Mouse (Mus musculus) c-Kit-negative CD71-positive TER-119-positive erythroid progenitor cells, embryonic 14.5 days (primary cell): Measurements from ENCODE around the gene Abce1.
"Not testable (repeated sequence)": the region's sequence is repeated elsewhere in the genome, so short reads cannot be mapped to it uniquely, and the experiment has no call there.

Experiments used
- DNase-seq: peaks from one replicate; pipeline ENCODE4 v3.0.0-alpha.2; 2013; ENCODE audit warnings: low read depth, low spot score

Gene Abce1

DNA sequence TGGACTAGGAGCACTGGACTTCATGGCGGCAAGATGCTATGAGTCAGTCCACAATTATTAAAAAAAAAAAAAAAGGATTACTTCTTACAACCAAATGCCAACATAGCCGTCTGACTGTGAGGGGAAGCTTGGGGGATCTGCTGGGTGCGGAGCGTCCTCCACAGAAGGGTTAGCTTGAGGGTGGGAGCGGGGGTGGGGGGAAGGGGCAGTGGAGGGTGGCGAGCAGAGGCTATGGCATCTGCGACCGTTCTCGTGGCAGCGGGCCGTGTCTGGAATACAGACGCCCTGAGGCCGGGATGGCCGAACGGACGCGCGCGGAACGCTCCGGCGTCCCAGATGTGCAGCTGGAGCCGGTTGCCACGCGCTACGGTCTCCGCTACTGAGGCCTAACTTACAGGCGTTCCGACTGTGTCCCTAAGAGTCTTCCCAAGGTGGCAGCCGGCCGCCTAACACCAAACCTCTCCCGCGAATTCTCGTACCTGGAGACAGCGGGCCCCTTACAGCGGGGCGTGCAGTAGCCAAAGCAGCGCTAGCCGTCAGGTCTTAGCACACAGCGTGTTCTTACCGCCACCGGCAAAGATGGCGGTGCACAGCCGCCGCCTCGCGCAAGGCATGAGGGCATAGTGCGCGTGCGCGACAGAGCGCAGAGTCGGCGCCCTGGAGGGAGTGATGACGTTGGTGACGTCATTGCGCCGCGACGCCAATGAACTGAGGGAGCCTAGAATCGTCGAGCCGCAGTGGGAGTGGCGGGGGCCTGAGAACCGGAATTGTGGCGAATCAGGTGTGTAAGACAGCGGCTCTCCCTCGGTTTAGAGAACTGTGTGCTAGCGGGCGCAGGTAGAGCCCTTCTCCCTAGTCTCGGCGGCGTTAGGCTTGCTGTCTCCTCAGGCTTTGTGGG, at the start of gene Abce1, which contains the start of gene Anapc10:
Abce1 (minus strand) TSS at position 677 of the 898 bp plus-strand sequence.
Anapc10 (plus strand) TSS at position 757 of the 898 bp plus-strand sequence.
- DNase-seq = peak; percentile 100

DNA sequence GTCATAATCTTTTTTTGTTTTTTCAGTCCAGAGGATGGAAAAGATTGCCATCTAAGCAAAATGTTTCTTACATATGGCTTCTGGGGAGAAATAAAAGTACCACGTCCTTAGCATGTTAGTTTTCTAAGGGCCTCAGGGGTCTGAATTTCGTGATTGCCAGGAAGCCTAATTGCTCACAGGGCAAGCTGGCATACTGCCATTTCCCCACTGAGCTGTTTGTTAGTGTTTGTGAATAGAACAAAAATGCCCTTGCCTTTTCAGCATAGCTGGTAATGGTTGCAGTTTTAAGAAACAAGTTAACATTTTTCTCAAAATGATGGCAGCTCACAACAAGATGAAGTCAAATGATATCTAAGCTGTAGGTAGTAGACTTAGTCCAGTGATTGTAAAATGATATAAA, 38.8 kb upstream of the Abce1 start:
- DNase-seq = no peak

DNA sequence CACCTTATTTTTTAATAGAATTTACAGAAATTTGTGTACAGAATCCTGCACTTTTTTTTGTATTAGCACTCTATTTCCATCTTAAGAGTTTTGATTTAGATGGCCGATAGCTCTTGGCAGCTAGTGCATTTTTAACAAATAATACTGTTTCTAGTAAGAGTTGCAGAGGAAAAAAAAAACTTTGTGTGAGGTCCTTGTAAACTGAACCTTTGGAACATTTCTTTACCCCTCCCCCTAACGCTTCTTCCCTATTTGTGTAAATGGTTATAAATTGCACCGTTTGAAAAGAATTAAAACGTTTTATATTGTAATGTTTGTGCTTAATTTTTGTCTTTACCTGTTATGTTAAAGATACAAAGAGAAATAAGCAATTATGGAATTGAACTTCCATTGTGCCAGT, 37.1 kb upstream of the Abce1 start:
- DNase-seq = no peak

GRCm38 (mm10) chr8:79748171-79748570, 36.6 kb upstream of the Abce1 start:
- no peak for DNase-seq

DNA sequence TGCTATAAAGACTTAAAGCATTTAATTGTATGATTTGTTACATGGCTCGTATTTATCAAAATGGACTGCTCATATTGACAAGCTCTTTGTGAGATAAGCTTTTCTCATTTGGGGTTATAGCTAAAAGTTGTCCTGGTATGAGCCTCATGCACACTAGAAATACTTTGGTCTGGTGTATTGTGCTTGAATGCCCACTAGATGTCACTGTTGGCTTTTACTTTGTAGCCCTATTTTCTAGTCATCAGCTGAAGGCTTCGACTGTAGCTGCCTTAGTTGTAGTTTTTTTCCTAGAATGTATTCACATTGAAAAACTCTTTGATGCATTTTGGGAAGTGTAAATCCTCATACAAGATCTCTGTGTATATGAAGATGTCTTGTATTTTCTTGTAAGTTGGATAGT, 22.8 kb upstream of the Abce1 start:
- DNase-seq = peak; percentile 42

- no peak for DNase-seq
Observed at GRCm38 (mm10) chr8:79727900-79728299, 16.4 kb upstream of the Abce1 start.

DNA sequence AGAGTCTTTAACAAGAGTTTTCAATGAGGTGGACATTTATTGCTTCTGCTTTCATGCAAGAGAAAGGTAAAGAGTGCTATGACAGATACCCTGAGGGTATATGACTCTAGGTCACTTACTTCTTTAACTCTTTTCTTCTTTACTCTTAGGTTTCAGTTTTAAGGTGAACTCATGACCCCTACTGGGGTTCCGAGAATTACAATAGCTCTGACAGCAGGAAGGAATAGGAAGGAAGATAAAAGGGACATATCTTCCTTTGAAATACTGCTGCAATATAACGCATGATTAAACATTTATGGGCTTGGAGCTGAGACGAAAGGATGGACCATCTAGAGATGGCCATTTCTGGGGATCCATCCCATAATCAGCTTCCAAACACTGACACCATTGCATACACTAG, 13.0 kb upstream of the Abce1 start:
- no peak for DNase-seq

- no peak for DNase-seq
Observed at GRCm38 (mm10) chr8:79723308-79723707, 11.8 kb upstream of the Abce1 start.

- DNase-seq = no peak
Observed at GRCm38 (mm10) chr8:79721537-79721936, 10.0 kb upstream of the Abce1 start.

DNA sequence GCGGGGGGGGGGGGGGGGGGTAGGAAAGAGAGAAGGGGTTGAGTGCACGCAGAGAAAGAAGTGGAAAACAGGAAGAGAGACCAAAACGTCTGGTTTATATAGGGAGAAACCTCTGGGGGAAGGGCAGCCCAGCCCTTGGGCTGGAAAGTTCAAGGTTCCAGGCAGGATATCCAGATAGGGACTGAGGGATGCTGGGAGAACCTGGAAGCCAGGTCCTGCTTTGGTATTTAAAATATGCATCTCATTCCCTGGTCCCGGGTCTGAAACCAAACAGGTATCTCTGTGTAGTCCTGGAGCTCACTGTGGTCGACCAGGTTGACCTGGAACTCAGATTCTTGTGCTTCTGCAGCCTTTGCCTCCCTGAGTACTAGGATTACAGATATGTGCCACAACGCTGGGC, 1.1 kb upstream of the Abce1 start:
- DNase-seq = no peak

- no peak for DNase-seq
Observed at GRCm38 (mm10) chr8:79706687-79707086, 4.9 kb downstream of the Abce1 start.

GRCm38 (mm10) chr8:79692531-79692930, 19.0 kb downstream of the Abce1 start:
- DNase-seq = no peak

GRCm38 (mm10) chr8:79685927-79686326, 25.6 kb downstream of the Abce1 start:
- DNase-seq = not testable (repeated sequence)

DNA sequence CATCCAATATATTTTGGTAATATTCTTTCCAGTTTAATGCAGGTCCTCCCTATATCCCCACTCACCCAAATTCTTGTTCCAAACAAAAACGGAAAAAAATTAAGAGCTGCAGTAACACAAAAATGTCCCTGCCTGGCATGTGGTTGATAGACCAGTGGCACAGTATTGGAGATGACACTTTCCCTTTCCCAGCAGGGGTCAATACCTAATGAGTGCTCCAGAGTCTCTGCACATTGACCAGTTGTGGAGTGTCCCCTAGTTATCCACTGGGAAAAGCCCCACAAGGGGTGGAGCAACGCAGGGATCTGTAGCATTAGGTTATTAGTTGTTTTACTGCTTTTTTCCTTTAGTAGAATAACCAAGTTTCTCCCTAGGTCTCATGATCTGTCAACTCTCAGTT, 30.6 kb downstream of the Abce1 start:
- DNase-seq = no peak

GRCm38 (mm10) chr8:79680555-79680954, 31.0 kb downstream of the Abce1 start:
- DNase-seq = no peak

GRCm38 (mm10) chr8:79680083-79680482, 31.5 kb downstream of the Abce1 start:
- not testable (repeated sequence) for DNase-seq

DNA sequence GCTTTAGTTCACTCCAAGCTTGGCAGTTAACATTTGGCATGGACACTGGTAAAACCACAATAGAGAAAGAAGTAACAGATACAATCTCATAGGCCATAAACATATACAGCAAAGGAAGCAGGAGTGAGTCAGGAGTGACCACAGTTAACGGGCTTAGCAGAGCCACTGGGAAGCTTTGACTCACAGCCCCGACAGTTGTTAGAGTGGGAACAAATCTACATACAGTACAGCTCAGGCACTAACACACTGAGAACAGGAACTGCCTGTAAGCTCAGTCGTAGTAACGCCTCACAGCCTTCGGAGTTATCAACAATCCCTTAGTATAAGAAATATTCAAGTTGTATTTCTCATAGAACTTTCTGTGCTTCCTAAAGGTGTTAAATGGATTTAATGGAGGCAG, 32.5 kb downstream of the Abce1 start:
- no peak for DNase-seq

DNA sequence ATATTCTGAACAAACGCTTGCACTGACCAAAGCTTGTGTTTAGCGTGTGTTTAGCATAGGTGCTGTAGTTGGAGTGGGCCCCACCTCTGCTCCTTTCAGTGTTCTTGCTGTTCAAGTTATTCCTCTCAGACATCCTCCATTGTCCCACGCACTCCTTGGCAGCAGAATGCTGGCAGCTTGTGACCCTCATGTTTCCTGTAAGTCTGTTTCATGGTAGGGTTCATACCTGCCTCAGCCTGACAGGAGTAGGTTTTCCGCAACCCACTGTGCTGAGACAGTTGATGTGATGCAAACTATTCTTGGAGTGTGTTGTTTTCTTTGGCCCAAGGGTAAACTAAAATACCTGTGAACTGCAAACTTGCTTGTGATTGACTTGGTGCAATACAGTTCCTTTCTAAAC, 35.1 kb downstream of the Abce1 start:
- no peak for DNase-seq

- not testable (repeated sequence) for DNase-seq
Observed at GRCm38 (mm10) chr8:79658715-79659114, 52.8 kb downstream of the Abce1 start.

- no peak for DNase-seq
Observed at GRCm38 (mm10) chr8:79653736-79654135, 57.8 kb downstream of the Abce1 start.

DNA sequence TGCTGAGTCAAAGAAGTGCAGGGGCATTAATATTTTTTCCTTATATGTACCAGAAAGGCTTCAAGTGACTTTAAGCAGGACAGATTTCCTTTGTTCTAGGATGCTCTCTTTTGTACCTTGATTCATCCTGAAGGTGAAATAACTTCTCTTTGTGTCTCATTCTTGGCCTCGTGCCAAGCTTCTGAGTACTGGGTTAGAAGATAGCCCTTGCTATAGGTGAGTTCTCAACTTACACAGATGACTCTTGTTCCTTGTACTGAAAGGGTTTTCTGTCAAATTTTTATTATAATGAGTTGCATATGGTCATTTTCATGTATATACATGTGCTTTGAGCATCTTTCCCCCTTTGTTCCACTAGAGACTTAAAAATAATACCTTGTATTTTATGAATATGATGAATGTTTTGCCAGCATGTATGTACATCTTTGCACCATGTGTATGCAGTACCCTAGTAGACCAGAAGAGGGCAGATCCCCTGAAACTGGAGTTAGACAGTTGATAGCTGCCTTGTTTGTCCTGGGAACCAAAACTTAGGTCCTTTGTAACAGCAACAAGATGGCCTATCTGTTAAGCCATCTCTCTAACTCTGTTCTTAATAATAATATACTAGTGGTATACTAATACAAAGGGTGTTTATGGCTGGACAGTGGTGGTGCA, 61.3 kb downstream of the Abce1 start:
- DNase-seq = peak; percentile 46

- DNase-seq = no peak
Observed at GRCm38 (mm10) chr8:79649569-79649968, 62.0 kb downstream of the Abce1 start.

GRCm38 (mm10) chr8:79641119-79641518, 70.4 kb downstream of the Abce1 start:
- DNase-seq = no peak
